Mouse (Mus musculus): Measurements from ENCODE around the gene Gm17662. TPM values are rescaled to one million over a fixed set of nuclear protein-coding genes. Genes with fewer than 3 reads are reported as not detected.

Gene Gm17662
- not detected in 2 replicates for total RNA-seq (2015; ENCODE audit: low replicate concordance)
- total RNA-seq (2017; ENCODE audit: low replicate concordance) = not detected in 2 replicates

DNA sequence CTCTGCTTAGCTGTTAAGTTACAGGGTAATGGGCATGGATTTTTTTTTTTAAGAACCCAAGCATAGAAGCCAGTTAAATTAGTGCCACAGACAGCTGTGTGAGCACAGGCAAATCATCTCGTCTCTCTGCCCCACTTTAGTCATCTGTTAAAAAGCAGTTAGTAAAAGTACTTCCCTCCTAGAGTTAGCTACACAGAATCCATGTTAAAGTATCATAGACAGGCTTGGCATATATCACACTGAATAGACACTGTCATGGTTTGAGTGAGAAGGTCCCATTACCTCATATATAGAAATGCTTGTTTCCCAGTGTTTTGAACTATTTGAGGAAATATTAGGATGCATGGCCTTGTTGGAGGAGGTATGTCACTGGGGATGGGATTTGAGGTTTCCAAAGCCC, at the start of gene Gm17662:
TSS of gene Gm17662 (plus strand) at position 301 of the 400 bp plus-strand sequence.
- no peak for ATAC-seq (replicated peaks; ENCODE audit: low FRiP score, poor library complexity, severe bottlenecking)

DNA sequence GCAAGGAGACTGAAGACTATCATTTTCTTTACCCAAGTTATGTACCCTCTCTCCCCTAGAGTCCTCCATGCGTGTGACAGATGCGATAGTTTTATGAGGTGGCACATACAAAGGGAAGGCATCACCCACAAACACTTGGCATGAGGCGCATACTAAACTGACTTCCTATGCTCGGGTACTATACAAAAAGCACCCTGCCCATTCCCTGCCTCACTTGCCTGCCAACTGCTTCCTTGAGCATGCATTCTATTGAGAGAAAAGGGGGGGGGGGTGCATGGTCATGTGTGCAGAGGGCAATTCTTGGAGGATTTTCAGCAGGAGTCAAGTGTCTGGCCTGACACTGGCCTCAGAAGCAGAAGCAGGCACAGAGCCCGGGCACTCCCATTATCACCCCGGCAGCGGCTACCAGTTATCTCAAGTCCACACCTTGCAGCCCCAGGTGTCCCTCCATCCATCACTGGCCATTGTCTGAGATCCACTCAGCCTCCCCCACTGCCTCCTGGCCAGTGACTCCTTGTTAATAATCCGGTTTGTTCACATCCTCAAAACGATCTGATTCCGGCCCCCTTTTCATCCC, 46.3 kb upstream of the Gm17662 start:
- ATAC-seq (replicated peaks; ENCODE audit: low FRiP score, poor library complexity, severe bottlenecking) = no peak

DNA sequence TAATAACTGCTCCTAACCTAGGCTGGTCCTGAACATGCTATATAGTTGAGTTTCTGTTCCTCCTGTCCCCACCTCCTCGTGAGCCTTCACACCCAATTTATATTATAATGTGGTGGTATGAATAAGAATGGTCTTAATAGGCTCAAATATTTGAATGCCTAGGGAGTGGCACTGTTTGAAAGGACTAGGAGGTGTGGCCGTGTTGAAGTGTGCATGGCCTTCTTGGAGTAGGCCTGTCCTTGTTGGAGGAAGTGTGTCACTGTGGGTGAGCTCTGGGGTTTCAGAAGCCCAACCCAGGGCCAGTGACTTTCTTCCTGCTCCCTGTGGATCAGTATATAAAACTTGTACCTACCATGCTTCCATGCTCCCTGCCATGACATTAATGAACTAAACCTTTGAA, 43.5 kb upstream of the Gm17662 start:
- ATAC-seq (replicated peaks; ENCODE audit: low FRiP score, poor library complexity, severe bottlenecking) = no peak

DNA sequence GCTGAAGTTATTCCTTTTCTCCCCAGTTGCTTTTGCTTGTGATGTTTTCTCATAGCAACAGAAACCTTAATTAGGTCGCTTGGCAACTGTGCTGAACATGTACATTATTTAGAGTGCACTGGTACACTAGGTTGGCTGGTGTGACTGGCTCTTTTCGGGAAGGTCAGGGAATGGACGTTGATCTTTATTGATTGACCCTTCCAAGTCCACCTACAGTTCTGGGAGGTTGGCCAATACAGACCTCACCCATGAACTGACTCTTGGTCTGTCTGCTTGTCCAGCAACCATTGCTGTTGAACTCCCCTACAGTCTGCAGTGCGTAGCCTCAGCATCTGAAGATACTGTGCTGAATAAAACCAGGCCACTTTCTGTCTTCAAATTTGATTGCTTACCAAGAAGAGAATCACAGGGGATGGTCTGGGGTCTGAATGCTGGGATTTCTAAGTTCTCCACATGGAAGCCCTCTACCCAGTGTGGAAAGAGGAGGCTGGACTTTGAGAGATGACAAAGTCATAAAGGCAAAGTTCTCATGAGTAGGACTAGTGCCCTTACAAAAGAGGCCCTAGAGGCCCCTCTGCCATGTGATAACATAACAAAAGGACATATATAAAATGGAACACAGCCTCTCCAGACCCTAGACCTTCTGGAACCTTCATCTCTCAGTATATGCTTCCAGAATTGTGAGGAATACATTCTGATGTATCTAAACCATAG, 40.5 kb upstream of the Gm17662 start:
- no peak for ATAC-seq (replicated peaks; ENCODE audit: low FRiP score, poor library complexity, severe bottlenecking)

DNA sequence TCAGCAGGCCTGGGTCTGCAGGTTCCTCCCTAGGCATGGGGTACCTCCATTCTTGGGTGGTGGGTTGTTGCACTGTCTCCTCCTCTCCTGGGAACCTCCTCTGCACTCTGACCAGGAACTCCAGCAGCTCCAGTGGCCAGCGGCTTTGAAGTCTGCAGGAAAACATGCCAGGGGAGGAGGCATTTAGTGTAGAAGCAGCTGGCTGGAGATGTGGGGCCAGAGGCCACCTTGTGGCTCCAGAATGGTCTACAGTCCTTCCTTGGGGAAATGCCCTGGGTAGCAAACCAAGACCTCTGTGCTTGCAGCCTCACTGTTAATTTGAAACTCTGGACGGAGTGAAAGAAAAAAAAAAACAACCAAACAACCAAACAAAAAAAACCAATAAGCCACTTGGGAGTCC, 39.6 kb upstream of the Gm17662 start:
- ATAC-seq (replicated peaks; ENCODE audit: low FRiP score, poor library complexity, severe bottlenecking) = no peak

DNA sequence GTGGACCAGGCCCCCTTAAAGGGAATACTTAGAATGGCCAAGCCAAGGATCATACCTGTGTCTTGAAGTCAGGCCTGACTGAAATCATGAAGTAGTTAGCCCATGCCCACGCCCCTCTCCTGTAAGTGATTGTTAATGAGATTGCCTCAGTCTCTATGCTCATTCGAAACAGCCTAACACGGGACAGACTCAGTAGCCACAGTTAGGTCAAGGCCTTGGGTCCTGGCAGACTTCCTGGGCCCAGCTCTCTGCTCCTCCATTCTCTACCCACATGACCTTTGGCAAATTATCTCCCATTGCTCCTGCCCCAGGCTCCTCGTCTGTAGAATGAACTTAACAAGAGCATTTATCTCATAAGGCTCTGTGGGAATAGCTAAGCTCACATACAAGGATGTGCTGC, 38.1 kb upstream of the Gm17662 start:
- ATAC-seq (replicated peaks; ENCODE audit: low FRiP score, poor library complexity, severe bottlenecking) = no peak

DNA sequence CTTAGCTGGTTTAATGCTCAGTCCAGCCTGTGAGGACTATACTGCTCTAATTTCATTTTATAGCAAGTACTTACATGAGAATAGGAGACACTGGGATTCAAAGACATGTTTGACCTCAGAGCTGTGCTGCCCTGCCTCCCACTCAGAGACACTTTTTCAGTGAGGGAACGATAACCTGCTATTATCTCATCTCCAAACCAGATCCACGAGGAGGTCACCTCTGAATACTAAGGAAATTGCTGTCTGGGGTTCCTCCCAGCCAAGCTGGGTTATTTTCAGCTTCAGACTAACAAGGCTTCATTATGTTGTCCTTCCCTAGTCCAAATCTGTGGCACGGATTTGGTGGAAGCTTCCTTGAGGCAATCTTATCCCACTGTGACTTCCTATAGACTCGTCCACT, 37.2 kb upstream of the Gm17662 start:
- ATAC-seq (replicated peaks; ENCODE audit: low FRiP score, poor library complexity, severe bottlenecking) = no peak

DNA sequence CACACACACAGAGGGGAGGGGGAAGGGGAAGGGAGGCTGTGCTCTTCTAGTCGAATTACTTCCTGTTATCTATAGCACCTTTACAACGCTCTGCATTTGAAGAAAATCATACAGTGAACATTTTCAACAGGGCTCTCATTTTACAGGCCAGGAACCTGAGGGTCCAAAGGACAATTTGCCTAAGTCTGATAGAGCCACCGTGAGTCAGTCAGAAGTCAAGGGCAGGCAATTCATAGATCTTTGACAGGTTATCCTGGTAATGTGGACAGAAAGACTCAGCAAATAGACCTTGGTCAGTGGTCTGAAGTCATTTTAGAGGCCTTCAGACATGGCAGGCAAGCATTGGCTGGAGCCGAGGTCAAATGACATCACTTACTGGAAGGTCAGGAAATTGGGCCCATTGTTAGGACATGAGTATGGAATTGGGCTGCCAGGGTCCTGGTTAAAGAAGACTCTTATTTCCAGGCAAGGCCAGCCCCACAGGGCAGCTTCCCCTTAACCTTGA, 33.5 kb upstream of the Gm17662 start:
- ATAC-seq (replicated peaks; ENCODE audit: low FRiP score, poor library complexity, severe bottlenecking) = no peak

DNA sequence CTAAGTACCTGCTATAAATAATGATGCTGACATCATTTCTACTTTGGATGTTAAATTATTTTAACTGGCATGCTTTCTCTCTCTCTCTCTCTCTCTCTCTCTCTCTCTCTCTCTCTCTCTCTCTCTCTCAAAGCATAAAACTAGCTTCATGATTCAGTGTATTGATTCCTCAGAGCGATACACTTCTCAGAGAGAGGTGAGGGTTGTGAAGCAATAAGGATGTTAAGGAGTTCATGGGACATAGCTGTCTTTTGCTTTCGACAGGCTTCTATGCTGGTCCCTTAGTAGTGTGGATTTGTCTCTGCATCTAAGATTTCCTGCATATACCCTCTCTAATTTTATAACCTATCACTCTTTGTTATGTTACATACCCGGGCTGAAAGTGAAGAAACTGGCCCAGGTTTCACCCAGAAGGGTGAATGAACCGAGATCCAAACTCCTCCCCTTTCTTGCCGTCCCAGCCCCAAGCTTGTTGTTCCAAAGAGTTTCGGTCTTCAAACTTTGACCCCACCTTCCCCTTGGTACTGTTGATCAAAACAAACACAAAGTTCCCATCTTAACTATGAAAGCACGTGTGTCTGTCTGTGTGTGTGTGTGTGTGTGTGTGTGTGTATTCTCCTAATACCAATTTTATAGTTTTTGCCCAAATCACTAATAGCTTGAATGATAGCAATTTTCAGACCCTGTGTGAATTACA, 32.6 kb upstream of the Gm17662 start:
- no peak for ATAC-seq (replicated peaks; ENCODE audit: low FRiP score, poor library complexity, severe bottlenecking)

DNA sequence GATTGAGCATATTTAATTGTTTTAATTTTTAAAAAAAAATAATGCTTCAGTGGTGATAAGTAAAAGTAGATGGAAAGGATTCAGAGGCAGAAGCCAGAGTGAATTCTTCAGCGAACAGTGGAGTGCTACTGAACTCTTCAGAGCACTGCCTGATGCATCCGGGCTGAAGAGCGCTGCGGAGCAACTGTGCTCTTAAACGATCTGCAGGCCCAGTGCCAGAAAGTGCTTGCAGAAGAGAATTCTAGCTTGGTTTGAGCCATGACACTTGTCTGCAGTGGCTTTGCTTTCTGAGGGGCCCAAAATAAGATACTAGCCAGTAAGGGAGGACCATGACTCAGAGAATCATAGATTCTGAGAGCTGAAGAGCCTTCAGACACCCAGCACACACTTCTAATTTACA, 28.2 kb upstream of the Gm17662 start:
- no peak for ATAC-seq (replicated peaks; ENCODE audit: low FRiP score, poor library complexity, severe bottlenecking)

DNA sequence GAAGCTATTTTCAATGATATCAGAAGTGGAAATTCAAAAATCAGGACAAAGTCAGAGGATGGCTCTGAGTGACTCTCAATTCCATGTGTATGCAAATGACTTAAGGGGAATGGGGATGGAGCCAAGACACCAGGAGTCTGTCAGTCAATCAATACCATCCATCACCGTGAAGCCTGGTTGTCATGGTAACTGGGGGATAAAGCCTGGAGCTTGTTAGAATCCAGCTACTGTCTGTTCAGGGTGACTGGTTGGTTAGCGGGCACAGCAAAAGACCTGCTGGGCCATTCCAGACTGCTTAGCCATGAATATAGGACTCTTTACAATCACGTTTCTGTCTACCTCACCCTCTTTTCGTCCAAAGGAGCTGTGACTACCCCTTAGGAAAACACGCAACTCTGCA, 22.0 kb upstream of the Gm17662 start:
- no peak for ATAC-seq (replicated peaks; ENCODE audit: low FRiP score, poor library complexity, severe bottlenecking)

DNA sequence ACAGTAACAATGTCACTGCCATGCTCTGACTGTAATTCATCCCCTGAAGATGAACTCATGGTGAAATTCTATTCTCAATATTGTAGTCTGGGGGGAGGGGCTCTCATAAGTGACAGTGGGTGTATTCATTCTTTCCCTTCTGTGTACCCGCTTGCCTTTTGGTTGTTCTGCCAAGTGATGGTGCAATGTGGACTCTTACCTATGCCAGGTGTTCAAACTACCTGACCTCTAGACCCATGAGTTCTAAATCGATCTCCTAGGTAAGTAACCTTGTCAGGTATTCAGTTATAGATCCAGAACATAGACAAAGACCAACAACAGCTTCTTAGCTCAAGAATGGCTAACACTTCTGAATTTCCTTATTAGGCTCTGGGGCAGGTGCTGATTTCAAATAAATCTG, 18.8 kb upstream of the Gm17662 start:
- ATAC-seq (replicated peaks; ENCODE audit: low FRiP score, poor library complexity, severe bottlenecking) = no peak

DNA sequence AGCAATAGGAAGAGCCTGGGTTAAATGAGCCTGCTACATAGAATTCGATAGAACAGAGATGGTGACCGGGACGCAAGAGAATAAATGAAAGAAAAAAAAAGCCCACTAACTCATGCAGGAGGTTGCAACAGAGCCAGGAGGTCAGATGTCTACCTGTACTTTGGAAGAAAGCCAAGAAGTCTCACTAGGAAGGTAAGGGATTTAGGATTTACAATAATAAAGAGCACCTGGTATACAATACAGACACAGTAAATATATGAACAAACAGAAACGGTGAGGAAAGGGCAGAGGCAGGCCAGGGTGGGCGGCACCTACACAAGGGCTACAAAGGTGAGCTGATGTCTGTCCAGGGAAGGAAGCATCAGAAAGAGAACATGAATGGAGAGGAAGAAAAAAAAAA, 14.9 kb upstream of the Gm17662 start:
- no peak for ATAC-seq (replicated peaks; ENCODE audit: low FRiP score, poor library complexity, severe bottlenecking)

DNA sequence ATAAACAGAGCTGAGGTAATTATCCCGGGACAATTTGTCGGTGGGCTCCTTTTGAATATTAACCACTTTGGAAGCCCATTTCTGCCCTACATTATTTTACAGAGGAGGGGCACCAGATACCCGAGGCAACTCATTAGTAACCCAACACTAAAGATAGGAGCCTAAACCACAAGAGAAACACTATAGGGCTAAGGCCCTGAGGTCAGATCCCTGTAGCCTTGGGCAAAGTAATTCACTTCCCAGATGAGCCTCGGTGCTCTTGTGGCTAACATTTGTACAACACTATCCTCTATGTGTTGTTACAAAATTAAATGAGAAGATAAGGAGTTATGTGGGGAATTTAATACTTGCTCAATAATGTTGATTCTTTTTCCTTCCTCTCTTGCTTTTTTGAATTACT, 13.6 kb upstream of the Gm17662 start:
- no peak for ATAC-seq (replicated peaks; ENCODE audit: low FRiP score, poor library complexity, severe bottlenecking)

DNA sequence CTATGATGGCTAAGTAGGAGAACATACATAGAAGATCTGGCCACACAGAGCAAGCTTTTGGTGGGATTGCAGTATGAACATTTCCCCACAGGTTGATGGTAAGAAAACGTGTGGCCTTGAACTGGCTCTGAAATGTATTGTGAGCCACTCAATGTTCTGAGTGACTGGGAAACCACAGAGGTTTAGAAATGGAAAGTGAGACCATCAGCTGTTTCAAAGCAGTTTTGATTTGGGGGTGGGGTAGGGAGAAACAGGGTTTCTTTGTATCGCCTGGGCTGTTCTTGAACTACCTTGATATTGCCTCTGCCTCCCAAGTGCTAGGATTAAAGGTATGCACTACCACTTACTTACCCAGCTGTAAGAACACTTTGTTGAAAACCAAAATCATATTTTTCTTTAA, 1.9 kb upstream of the Gm17662 start:
- ATAC-seq (replicated peaks; ENCODE audit: low FRiP score, poor library complexity, severe bottlenecking) = no peak

DNA sequence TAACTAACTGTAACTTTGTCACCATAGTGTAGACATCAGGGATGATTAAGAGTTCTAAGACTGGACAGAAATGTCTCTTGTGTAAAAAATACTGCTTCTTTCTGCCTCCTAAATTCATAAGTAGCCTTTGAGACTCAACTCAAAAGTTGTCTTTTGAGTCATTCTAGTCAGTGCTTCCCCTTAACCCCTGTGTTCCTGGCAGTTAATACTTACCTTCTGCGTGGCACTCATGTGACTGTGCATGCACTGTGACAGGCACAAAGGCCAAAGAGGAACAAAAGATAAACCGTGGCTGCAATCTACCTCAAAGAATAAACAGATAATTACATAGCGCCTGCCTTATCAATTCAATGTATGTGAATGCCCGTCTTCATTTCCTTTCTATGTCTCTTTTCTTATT, 694 bp downstream of the Gm17662 start:
- ATAC-seq (replicated peaks; ENCODE audit: low FRiP score, poor library complexity, severe bottlenecking) = no peak

DNA sequence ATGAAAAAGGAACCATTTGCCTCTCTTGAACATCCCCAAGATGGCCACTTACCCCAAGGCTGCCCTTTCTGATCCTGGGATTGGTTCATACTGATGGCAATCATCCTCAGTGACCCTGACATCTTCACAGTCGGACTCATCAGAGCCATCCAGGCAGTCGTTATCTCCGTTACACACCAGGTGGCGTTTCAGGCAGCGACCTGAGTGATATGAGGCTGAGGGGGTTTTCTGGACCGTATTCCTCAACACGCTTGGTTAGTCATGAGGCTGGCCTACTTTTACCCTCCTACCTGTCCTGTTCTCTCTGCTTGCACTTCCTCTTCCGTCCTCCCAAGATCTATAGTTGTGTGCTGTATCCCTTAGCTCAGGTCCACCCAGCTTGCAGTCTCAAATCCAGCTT, 4.1 kb downstream of the Gm17662 start:
- ATAC-seq (replicated peaks; ENCODE audit: low FRiP score, poor library complexity, severe bottlenecking) = no peak

DNA sequence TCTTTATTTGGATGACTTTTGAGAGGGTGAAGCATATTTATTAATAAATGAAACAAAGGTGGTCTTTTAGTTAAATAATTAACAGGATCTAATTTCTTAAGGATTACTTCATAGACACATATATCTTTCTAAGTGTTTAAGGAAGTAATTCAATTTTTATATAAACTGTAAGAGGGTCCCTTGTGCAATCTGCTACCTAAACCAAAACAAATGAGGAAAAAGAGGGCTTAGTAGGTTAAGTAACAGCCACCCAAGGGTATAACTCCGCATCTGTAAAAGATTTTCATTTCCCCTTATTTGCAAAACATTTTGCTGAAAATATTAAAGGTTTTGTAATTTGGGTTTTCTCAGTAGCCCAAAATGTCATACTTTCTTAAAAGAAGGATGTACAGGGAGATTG, 7.3 kb downstream of the Gm17662 start:
- no peak for ATAC-seq (replicated peaks; ENCODE audit: low FRiP score, poor library complexity, severe bottlenecking)

DNA sequence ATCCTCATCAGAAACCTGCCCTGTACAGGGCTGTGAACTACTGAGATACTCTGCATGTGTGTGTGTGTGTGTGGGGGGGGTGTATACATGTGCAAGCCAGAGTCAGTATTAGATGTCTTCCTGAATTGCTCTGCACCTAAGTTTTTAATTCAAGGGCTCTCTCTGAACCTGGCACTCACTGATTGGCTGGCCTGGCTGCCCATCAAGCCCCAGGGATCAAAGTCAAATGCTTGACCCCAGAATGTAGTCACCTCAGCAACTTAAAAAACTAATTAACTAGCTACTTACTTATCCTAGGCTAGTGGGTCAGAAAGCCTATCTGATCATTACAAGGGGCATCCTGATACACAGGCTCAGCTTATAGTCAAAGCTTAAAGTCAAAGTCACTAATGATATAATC, 12.5 kb downstream of the Gm17662 start:
- no peak for ATAC-seq (replicated peaks; ENCODE audit: low FRiP score, poor library complexity, severe bottlenecking)

DNA sequence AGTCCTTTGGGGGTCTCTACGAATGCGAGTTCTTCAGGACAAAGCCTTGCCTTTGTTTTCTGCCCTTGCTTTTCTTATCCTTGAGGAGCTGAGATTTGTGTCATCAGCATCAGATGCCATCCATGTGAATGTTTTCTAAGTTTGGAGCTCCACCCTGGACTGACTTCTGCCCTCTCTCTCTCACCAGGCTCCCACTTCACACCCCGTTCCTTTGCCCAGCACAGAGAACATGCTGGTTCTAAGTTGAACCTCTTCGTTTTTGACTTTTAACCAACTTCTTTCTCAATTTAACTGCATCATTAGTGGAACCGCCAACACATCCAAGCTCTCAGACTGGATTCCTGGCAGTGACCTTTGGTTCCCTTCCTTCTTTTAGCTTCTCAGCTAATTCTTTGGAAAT, 13.1 kb downstream of the Gm17662 start:
- no peak for ATAC-seq (replicated peaks; ENCODE audit: low FRiP score, poor library complexity, severe bottlenecking)

DNA sequence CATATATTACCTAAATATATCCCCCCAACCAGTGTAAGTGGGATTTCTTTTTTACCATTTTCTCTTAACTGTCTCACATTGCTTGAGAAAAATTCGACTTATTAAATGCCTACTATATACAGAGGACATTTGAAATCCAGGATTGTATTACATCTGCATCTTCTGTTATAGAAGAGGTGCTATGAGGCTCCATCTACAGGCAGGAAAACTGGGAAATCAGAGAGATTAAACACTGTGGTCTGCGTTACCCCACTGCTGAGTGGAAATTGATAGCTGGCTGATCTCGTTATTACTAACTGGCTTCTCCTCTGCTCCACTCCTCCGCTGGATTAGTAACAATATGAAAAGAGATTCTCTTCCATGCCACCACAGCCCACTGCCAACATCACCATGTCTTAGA, 18.7 kb downstream of the Gm17662 start:
- no peak for ATAC-seq (replicated peaks; ENCODE audit: low FRiP score, poor library complexity, severe bottlenecking)

Measured in erythroblast, adult 5-6 weeks (primary cell).